Comparison of ENCODE assay signal across 9 mouse cellular contexts in genomic region chr9:89973856-89974255, GRCm38 (mm10).
DNase-seq lines count a peak whose midpoint lies in the region; ATAC-seq and TF ChIP-seq lines count a peak whose summit lies in the region.
"Had no signal": no experiment of that assay in that cellular context is flagged by ENCODE, and none has a peak within 500 bp of the region (broad histone marks: within the 10 kb centered on the region; RNA-seq: fewer than 3 reads in every experiment).

No protein-coding gene starts in this region.

- H3K27me3 ChIP-seq in embryonic facial prominence, embryonic 11.5 days (ENCODE audit: control insufficient read depth, insufficient read depth, low read length) = no peaks in the 10 kb centered on the region
- no peaks in the 10 kb centered on the region; the same call in 1 of the 2 replicates for H3K27me3 ChIP-seq in embryonic facial prominence, embryonic 10.5 days (replicated peaks; ENCODE audit: low read depth, poor library complexity, severe bottlenecking)
- peaks cover 16% of the 10 kb centered on the region; the same call in 1 of the 2 replicates for H3K27me3 ChIP-seq in lung, embryonic 15.5 days
- no peaks in the 10 kb centered on the region for H3K27me3 ChIP-seq in midbrain, postnatal 0 days (ENCODE audit: insufficient read depth, low read length)

- H3K9me3 ChIP-seq in embryonic facial prominence, embryonic 11.5 days (replicated peaks; ENCODE audit: control insufficient read depth, low read length) = no peaks in the 10 kb centered on the region
- no peaks in the 10 kb centered on the region for H3K9me3 ChIP-seq in embryonic facial prominence, embryonic 10.5 days
- H3K9me3 ChIP-seq in lung, embryonic 15.5 days = no peaks in the 10 kb centered on the region
- H3K9me3 ChIP-seq in midbrain, postnatal 0 days (ENCODE audit: low read length) = no peaks in the 10 kb centered on the region

- ATAC-seq in embryonic facial prominence, embryonic 11.5 days (replicated peaks; ENCODE audit: insufficient number of reproducible peaks, low FRiP score, low TSS enrichment, low read depth) = no peak
- peak; percentile 47; the same call in 1 of the 2 replicates for ATAC-seq in lung, embryonic 15.5 days (ENCODE audit: borderline replicate concordance, extremely low read depth, low FRiP score, low TSS enrichment)
- no peak for ATAC-seq in midbrain, postnatal 0 days (ENCODE audit: low FRiP score)

- H3K4me2 ChIP-seq in embryonic facial prominence, embryonic 11.5 days (ENCODE audit: low read depth, low read length) = no peak overlapping the region
- H3K4me2 ChIP-seq in lung, embryonic 15.5 days = no peak overlapping the region
- H3K4me2 ChIP-seq in midbrain, postnatal 0 days (ENCODE audit: low read depth, low read length, poor library complexity, severe bottlenecking) = no peak overlapping the region

- peak; percentile 65 for TF ChIP-seq CTCF in midbrain, postnatal 0 days (IDR thresholded peaks at IDR 0.05)

- no peak overlapping the region for H3K9ac ChIP-seq in embryonic facial prominence, embryonic 11.5 days (replicated peaks; ENCODE audit: low read length)
- no peak overlapping the region for H3K9ac ChIP-seq in lung, embryonic 15.5 days
- H3K9ac ChIP-seq in midbrain, postnatal 0 days (replicated peaks; ENCODE audit: low read length, poor library complexity, severe bottlenecking) = no peak overlapping the region

- no peak overlapping the region for H3K4me3 ChIP-seq in embryonic facial prominence, embryonic 11.5 days (ENCODE audit: low read depth, low read length)
- no peak overlapping the region for H3K4me3 ChIP-seq in embryonic facial prominence, embryonic 10.5 days
- no peak overlapping the region for H3K4me3 ChIP-seq in lung, embryonic 15.5 days
- H3K4me3 ChIP-seq in midbrain, postnatal 0 days (ENCODE audit: low read depth, low read length) = no peak overlapping the region

- no peak overlapping the region for H3K27ac ChIP-seq in embryonic facial prominence, embryonic 11.5 days (replicated peaks; ENCODE audit: low read depth, low read length)
- H3K27ac ChIP-seq in embryonic facial prominence, embryonic 10.5 days (replicated peaks) = no peak overlapping the region
- no peak overlapping the region for H3K27ac ChIP-seq in lung, embryonic 15.5 days
- no peak overlapping the region for H3K27ac ChIP-seq in midbrain, postnatal 0 days (ENCODE audit: low read depth, low read length)

- 39% methylated on average over 5 of the region's 5 CpGs for WGBS in embryonic facial prominence, embryonic 11.5 days
- 35% methylated on average over 5 of the region's 5 CpGs for WGBS in embryonic facial prominence, embryonic 10.5 days
- WGBS in lung, embryonic 15.5 days = 20% methylated on average over 5 of the region's 5 CpGs
- 28% methylated on average over 5 of the region's 5 CpGs for WGBS in midbrain, postnatal 0 days

- no peaks in the 10 kb centered on the region for H3K36me3 ChIP-seq in embryonic facial prominence, embryonic 11.5 days (replicated peaks; ENCODE audit: control insufficient read depth, insufficient read depth, low read depth, low read length)
- no peaks in the 10 kb centered on the region for H3K36me3 ChIP-seq in embryonic facial prominence, embryonic 10.5 days (replicated peaks)
- H3K36me3 ChIP-seq in lung, embryonic 15.5 days = no peaks in the 10 kb centered on the region
- H3K36me3 ChIP-seq in midbrain, postnatal 0 days (ENCODE audit: insufficient read depth, low read length) = no peaks in the 10 kb centered on the region
- H3K36me3 ChIP-seq: G1E had no signal

- peak; percentile 28 for DNase-seq in embryonic facial prominence, embryonic 11.5 days (ENCODE audit: low spot score)
- DNase-seq in embryonic facial prominence, embryonic 10.5 days (ENCODE audit: low spot score) = no peak
- no peak for DNase-seq in lung, postnatal 4 days
- DNase-seq in c-Kit-positive CD71-negative TER-119-negative erythroid progenitor cells, embryonic 14.5 days (ENCODE audit: low read depth) = peak; percentile 26
- DNase-seq in midbrain, postnatal 0 days (ENCODE audit: low spot score) = peak; percentile 68
- no peak for DNase-seq in spleen, adult 18-20 months
- DNase-seq in right cerebral cortex, postnatal 4 days = no peak

- H3K4me1 ChIP-seq in embryonic facial prominence, embryonic 11.5 days (ENCODE audit: control insufficient read depth, insufficient read depth, low read length) = no peaks in the 10 kb centered on the region
- H3K4me1 ChIP-seq in embryonic facial prominence, embryonic 10.5 days = 0 out of 2 replicates have a peak, but pooled peaks cover under 1% of the 10 kb centered on the region
- H3K4me1 ChIP-seq in lung, embryonic 15.5 days = peaks cover 10% of the 10 kb centered on the region
- H3K4me1 ChIP-seq in midbrain, postnatal 0 days (ENCODE audit: insufficient read depth, low read length) = no peaks in the 10 kb centered on the region

Comparison
In these comparisons a context has a peak if more than half of its experiments do, and no peak if none do; other contexts are left out.
1. DNase-seq: peak in embryonic facial prominence, embryonic 11.5 days (single experiment), c-Kit-positive CD71-negative TER-119-negative erythroid progenitor cells, embryonic 14.5 days (single experiment) and midbrain, postnatal 0 days (single experiment); none in embryonic facial prominence, embryonic 10.5 days (single experiment), lung, postnatal 4 days (0 of 2), spleen, adult 18-20 months (0 of 2) and right cerebral cortex, postnatal 4 days (single experiment).